Mouse (Mus musculus): ENCODE measurements at regions not wholly inside any gene's neighbourhood (a gene's known extent, or its start where the extent isn't known, plus 50 kb on each side); places are given as distances from the start of the nearest gene placed in this dataset.

DNA sequence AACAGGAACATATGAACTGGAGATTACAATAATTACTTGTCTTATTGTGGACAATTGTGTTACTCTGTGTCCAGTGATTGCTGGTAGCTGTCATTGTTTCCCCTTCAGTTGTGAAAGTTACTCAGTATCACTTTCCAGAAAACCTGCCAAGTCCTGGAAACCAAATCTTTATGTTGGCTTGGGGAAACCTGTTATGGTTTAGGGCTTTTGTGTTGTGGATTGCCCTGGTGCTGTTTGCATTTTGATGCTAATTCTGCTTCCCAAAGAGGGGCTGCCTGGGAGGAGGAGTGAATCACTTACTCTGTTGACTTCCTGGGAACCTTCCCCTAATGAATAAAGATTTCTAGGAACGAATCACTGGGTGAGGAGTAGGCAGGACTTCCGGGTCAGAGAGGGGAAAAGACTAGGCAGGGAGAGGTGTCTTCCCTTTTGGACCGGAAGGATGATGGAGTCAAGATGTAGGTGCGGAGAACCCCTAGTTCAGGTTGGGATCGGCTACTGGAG lies 321.6 kb downstream of the Nedd1 start:
- no peak for TF ChIP-seq CTCF (IDR thresholded peaks at IDR 0.05; ENCODE audit: control insufficient read depth, insufficient read depth, insufficient read length)
- TF ChIP-seq CEBPB (IDR thresholded peaks at IDR 0.05; ENCODE audit: low read depth) = no peak
- no peak for TF ChIP-seq MYOG (IDR thresholded peaks at IDR 0.05; ENCODE audit: control insufficient read depth, extremely low read depth, insufficient read length)
- no peak for TF ChIP-seq MYOD1 (IDR thresholded peaks at IDR 0.05; ENCODE audit: control insufficient read depth, insufficient read length, low read depth)
- TF ChIP-seq USF1 (IDR thresholded peaks at IDR 0.05; ENCODE audit: low read depth) = no peak
- no peak for TF ChIP-seq MAX (IDR thresholded peaks at IDR 0.05)
- TF ChIP-seq FOSL1 (IDR thresholded peaks at IDR 0.05; ENCODE audit: insufficient read depth, low read length, poor library complexity, severe bottlenecking) = no peak
